Mouse (Mus musculus): ENCODE results near the gene Gm12790.
"Not testable (repeated sequence)": the region's sequence is repeated elsewhere in the genome, so short reads cannot be mapped to it uniquely, and the experiment has no call there.

Gm12790 gene

GRCm38 (mm10) chr4:101980949-101981348 is at the start of gene Gm12790:
Gene Gm12790 (minus strand): TSS chr4:101981049.
- not testable (repeated sequence) for DNase-seq (ENCODE audit: low read depth, low spot score)

DNA sequence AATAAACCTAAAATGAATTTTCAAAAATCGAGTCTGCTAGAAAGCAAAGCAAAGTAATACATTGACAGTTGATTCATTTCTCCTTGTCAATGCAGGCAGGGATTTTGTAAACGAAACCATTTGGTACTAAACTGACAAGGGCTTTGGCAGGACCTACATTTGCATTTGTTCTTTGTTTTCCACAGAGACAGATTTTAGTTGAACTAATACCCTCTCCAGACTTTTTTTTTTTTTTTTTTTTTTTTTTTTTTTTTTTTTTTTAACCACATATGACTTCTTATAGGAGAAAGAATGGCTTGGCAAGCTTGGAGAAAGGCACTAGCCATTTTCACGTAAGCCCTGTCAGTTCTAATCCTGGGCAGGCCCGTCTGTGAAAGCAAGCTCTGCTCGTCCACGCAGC is 45.8 kb upstream of the Gm12790 start:
- no peak for DNase-seq (ENCODE audit: low read depth, low spot score)

GRCm38 (mm10) chr4:101998267-101998922 is 17.5 kb upstream of the Gm12790 start:
- DNase-seq (ENCODE audit: low read depth, low spot score) = peak; percentile 74

DNA sequence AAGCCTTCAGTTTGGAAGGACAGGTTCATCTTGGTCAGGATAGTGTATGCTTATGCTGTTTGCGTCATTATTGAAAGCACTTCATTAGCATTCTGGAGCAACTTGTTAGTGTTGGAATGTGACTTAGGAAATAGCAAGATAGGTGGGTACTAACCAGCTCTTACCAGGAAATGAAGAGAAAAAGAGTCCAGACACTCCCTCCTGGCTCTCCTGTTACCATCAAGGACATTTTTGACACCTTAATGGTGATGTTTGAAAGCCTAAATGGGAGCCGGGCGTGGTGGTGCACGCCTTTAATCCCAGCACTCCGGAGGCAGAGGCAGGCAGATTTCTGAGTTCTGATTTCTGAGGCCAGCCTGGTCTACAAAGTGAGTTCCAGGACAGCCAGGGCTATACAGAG is 16.6 kb upstream of the Gm12790 start:
- no peak for DNase-seq (ENCODE audit: low read depth, low spot score)

- not testable (repeated sequence) for DNase-seq (ENCODE audit: low read depth, low spot score)
Observed at GRCm38 (mm10) chr4:101986326-101986725, 5.5 kb upstream of the Gm12790 start, which contains the start of gene Gm12789. Gene Gm12789 (plus strand): TSS chr4:101986626.

DNA sequence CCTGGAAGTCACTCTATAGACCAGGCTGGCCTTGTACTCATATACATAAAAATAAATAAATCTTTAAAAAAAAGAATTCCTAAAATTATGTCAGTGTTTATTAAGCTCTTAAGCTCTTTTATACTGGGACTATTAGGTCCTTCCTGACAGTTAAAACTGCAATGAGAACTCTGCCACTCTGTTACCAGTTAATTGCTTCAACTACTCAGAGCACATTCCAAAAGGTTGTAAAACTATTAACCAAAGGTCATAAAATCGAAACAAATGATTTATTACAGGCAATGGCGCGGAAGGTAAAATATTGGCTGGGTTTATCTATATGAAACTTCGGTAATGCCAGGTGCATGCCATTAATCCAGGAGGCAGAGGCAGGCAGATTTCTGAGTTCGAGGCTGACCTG is 4.8 kb upstream of the Gm12790 start:
- no peak for DNase-seq (ENCODE audit: low read depth, low spot score)

DNA sequence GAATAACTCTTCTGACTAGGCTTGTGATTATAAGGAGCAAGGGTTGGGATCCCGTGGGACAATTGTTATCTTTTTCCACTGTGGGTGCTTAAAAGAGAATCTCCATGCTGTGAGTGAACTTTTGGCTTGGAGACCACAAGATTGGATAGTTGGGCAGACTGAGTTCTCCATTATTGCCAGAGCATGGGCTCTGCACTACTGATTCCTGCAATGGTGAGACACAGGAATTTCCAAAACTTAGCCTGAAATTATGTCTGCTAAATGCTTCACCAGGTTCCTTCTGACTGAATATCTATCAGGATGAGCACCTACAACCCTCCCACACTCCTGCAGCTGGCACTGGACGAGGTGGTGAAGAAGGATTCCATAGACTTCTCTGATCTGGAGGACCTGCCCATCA is 40.7 kb downstream of the Gm12790 start, which contains the start of gene Gm12794:
Gm12794 (plus strand) TSS at position 301 of the 400 bp plus-strand sequence.
- DNase-seq (ENCODE audit: low read depth, low spot score) = not testable (repeated sequence)
